Mouse (Mus musculus): ENCODE measurements around the gene Nmur1. TPM values are rescaled to one million over a fixed set of nuclear protein-coding genes. Genes with fewer than 3 reads are reported as not detected.
A peak's percentile ranks its signal among the peaks of the same experiment; 100 is the strongest.
"Not testable (repeated sequence)": the region's sequence is repeated elsewhere in the genome, so short reads cannot be mapped to it uniquely, and the experiment has no call there.

Gene Nmur1
- total RNA-seq, 2 experiments from 2014 or later, result not detected

DNA sequence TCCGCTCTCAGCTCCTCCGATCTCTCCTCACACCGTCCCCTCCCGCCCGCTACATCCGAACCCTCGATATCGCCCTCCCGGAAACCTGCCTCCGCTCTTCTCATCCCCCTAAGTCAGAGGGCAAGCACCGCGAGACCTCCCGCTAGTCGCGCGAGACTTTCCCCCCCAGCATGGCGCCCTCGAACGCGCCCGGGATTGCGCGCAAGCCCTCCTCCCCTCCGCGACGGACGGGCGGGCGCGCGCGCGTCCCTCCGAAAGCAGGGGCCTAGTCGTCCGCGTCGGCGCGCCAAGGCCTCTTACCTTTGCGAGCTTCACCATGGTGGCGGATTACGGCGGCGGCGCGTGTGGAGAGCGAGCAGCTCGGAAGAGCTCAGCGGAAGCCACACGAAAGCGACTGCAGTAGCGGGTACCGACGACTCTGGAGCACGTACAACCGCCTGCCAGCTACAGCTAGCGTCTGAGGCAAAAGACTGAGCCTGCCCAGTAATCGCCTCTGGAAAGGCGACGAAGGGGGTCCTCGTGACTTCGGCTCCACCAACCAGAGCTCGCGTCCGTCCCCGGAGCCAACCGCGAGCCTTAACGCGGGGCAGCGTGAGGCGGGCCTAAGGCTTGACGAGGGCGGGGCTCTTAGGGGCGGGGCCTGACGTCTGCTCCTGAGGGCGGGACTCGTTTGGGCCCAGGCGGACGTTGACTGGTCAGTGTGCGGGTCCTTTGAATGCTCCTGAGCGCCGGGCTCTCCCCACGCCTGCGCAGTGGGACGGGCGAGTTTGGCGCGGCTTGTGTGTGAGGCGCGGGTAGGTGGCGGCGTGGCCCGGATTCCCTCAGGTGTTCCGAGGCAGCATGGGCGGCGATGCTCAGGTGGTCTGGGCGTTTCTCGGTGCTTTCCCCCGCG is 66.9 kb downstream of the Nmur1 start, which contains the start of gene Ncl:
Ncl (minus strand) TSS at position 495 of the 892 bp plus-strand sequence.
- peak; percentile 97 to 99 for DNase-seq

DNA sequence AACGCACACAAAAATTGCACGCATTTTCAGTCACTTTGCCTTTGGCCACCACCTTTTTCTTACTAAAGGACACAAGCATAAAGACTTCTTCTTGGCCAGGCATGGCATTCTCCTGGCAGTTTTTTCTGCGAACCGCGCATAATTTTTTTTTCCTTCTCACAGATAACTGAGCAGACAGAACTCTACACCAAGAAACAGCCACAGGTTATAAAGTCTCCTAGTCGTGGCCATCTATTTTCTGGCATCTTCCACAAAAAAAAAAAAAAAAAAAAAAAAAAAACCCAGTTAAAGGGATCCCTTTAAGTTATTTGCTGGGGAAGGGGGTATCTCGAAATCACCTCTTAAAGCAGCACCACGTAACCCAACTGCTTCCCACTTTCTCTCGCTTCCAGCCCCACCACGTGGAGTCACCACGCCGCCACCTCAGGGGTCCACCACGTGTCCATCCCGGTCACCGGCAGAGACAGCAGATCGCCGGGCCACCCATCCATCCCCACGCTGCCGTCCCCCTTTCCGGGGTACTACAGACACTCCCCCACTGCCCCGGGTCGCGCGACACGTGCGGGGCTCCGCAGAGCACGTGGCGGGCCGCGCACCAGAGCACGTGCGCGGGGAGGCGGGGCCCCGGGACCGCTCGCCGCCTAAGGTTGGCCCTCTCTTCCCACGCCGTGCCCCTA is 67.7 kb downstream of the Nmur1 start:
- DNase-seq, result no peak

GRCm38 (mm10) chr1:86354186-86354585 is 71.8 kb downstream of the Nmur1 start:
- DNase-seq, result no peak

- DNase-seq, result no peak
These were observed 75.5 kb downstream of the Nmur1 start for GRCm38 (mm10) chr1:86350576-86350975.

DNA sequence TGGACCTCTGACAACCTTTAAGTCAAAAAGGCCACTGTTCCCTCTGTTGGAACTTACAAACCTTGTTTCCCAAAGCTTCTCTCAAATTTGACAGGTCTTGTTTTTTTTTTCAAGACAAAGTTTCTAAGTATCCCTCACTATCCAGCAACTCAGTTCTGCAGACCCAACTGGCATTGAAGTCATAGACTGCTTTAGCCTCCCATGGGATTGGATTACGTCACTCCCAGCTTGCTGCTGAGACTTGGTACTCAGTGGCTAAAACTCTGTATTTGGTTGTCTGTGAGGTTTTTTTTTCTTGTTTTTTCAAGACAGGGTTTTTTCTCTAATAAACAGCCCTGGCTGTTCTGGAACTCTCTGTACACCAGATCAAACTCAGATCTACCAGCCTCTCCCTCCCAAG is 76.3 kb downstream of the Nmur1 start:
- peak; percentile 13 to 29 for DNase-seq

DNA sequence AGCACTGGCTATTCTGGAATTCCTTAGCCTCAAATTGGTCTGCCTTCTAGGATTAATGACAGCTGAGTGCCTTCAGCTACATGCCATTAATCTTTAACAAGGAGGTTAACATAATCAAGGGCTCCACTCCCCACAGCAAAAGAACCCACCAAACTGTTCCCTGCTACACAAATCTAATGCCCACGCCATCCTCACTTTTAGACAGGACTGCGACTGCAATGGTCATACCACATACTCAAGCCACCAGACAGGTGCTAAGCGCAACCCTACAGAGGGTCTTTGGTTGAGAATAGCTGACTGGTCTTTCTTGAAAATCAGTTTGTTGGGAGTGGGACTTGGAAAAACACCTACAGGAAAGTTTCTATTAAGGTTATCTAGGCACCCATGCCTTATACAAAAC is 76.8 kb downstream of the Nmur1 start:
- no peak for DNase-seq

- no peak for DNase-seq
These were observed 77.2 kb downstream of the Nmur1 start for GRCm38 (mm10) chr1:86348801-86349200.

GRCm38 (mm10) chr1:86348083-86348482 is 77.9 kb downstream of the Nmur1 start:
- DNase-seq, result no peak

DNA sequence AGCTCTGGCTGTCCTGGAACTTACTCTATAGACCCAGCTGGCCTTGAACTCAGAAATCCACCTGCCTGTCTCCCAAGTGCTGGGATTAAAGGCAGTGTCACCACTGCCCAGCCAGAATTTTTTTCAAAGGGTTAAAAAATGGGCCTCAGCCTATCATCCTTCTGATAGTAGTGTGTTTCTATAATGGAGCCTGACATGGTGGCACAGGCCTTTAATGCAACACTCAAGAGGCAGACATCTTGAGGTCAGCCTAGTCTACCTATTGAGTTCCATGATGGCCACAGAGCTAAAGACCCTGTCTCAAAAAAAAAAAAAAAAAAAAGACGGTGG is 78.3 kb downstream of the Nmur1 start:
- DNase-seq, result no peak

DNA sequence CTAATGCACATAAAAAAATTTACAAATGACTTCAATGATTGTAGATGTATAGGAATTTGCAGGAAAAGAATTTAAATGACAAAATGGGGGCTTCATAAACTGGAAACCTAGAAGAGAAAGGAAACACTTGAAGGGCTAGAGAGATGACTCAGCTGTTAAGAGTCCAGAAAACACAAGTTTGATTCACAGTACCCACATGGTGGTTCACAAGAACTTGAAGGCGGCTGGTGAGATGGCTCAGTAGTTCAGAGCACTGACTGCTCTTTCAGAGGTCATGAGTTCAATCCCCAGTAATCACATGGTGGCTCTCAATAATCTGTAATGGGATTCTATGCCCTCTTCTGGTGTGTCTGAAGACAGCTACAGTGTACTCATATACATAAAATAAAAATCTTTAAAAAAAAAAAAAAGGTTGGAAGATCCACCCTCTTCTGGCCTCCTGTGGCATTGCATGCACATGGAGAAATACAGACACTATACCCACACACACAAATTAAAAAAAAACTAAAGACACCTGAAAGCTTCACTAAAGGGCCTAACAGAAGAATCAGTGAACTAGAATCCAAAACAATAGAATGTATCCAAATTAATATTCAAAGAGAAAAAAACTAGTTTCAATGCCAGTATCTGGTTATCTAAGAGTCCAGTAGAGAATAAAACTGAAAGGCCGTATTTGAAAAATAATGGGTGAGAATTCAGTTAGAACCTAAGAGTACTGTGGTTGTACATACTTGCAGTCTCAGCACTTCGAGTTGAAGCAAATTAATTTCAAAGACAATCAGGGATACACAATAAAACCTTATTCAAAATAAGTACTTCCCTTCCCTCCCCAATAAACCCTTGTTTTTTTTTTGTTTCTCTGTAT is 78.9 kb downstream of the Nmur1 start:
- DNase-seq, result no peak

DNA sequence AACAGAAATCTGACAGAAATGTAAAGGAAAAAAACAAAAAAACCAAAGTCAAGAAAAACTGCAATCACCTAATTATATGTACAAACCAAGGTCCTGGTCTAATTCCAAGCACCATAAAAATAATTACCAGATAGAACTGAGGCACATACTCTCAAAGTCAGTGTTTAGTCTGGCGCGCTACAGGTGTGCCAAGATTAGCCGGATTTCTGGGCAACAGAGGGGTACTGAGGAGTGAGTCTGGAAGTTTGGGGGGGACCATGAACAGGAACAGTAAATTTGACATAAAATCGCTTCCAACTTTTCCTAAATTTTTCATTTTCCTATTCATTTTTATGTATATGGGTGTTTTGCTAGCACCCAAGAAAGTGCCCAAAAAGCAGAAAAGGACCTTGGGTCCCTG is 80.1 kb downstream of the Nmur1 start:
- no peak for DNase-seq

GRCm38 (mm10) chr1:86345069-86345468 is 81.0 kb downstream of the Nmur1 start:
- DNase-seq, result no peak

- no peak for DNase-seq
These were observed 81.8 kb downstream of the Nmur1 start for GRCm38 (mm10) chr1:86343969-86344861.

DNA sequence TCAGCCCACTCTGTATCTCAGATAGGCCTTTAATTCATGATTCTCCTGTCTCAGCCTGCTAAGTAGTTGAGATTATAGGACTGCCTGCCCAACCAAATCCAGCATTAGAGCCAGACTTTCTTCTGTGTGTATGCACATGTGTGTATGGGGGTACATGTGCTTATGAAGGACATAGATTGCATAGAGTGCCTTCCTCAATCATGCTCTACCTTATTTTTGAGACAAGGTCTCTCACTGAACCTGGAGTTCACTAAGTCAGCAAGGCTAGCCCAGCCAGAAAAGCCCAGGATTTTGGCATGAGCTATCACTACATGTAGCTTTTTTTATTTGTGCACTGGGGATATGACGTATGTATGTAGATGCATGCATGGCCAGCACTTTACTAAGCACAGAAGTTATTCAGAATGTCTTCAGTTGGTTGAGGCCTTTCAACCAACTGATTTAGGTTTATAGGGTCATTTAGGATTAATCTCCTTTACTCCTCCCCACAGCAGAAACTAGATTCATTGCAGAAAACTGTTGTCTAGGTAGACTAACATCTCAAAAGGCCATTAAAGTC is 82.9 kb downstream of the Nmur1 start:
- DNase-seq, result no peak

DNA sequence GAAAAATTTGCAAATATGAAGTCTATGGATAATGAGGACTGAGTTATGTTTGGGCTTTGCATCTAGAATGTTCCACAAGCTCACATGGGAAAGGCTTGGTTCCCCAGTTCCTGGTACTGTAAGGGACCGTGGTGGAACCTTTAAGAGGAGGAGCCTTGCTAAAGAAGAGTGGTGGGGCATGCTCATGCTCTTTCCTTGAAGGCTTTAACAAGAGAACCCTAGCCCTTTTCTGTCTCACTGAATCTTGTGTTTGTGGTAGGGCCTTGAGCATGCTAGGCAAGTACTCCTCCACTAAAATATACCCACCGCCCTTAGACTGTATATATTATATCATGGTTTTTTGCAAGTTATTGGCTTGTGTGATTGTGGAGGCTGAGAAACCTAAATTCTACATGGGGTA is 83.7 kb downstream of the Nmur1 start:
- no peak for DNase-seq

- DNase-seq, result not testable (repeated sequence)
These were observed 84.9 kb downstream of the Nmur1 start for GRCm38 (mm10) chr1:86341096-86341495.

DNA sequence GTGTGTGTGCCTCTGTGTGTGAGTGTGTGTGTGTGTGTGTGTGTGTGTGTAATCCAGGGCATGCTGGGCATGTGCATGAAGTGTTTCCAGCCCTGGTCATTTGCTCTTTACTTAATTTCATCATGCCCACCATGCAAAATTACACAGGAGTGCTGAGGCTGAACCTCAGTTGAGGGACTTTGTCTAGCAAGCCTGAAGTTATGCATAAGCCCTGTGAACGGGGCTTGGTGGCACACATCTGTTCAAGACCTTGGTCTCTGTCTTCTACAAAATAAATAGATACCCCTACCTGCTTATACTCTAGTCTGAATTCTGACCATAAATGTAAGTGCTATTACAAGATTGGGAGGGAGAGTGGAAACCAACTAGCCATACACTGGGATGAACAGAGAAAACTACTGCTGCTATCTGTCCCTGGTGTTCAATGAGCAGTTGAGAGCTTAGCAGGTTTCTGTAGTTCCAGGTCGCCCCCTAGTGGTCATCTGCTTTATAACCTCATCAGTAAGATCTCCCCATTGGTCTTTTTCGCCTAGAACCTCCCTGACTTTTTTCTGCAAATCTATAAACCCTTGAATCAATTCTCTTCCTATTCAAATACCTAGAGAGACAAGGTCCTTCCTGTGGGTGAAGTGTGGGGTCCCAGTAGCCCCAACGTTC is 86.7 kb downstream of the Nmur1 start:
- DNase-seq, result peak; percentile 78 to 89

GRCm38 (mm10) chr1:86336330-86336729 is 89.7 kb downstream of the Nmur1 start:
- DNase-seq, result no peak

All from heart, adult 18-20 months (tissue).